Mouse (Mus musculus) right cerebral cortex, adult 18-20 months (tissue): ENCODE measurements at regions not wholly inside any gene's neighbourhood (a gene's known extent, or its start where the extent isn't known, plus 50 kb on each side); places are given as distances from the start of the nearest gene placed in this dataset.

Experiments used
- DNase-seq: peaks from one replicate; pipeline ENCODE4 v3.0.0; 2022; ENCODE audit warnings: mixed read lengths

DNA sequence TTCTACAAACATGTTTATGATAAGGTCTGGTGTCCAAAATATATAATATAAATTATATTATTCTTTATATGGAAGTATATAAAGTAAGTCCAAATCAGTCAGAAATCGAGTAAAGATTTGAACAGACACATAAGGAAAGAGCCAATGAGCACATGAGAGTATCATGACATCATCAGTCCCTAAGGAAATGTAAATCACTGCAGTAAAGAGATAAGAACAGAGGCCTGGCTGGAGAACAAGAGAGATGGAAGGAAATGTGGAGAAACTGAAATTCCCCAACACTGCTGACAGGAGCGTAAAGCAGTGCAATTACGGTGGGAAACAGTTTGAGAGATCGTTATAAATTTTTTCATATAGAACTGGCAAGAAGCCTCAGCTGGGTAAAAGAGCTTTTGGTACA, 306.2 kb upstream of the Tbx3 start:
- DNase-seq: no peak

- no peak for DNase-seq
These were observed 305.3 kb upstream of the Tbx3 start for GRCm38 (mm10) chr5:119365157-119365556.

- DNase-seq: no peak
These were observed 304.2 kb upstream of the Tbx3 start for GRCm38 (mm10) chr5:119366296-119366695.

GRCm38 (mm10) chr5:119370481-119370880, 300.0 kb upstream of the Tbx3 start:
- no peak for DNase-seq

DNA sequence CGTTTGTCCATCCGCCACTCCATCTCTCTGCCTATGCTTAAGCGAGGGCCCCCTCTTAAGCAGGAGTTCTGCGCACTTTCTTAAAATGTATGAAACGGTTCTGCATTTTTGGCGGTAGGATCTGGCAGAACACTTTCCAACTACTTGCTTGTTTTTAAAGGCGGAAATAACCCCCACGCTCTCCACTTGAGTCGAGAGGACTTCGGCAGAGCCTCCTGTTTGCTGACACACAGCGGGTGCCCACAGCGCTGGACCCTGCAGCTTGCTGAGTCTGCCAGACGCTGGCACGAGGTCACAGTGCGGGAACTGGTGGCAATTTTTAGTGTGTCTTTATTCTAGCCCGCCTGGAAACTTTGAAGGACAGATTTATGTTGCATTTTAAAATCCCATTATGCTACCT, 299.5 kb upstream of the Tbx3 start:
- DNase-seq: no peak

DNA sequence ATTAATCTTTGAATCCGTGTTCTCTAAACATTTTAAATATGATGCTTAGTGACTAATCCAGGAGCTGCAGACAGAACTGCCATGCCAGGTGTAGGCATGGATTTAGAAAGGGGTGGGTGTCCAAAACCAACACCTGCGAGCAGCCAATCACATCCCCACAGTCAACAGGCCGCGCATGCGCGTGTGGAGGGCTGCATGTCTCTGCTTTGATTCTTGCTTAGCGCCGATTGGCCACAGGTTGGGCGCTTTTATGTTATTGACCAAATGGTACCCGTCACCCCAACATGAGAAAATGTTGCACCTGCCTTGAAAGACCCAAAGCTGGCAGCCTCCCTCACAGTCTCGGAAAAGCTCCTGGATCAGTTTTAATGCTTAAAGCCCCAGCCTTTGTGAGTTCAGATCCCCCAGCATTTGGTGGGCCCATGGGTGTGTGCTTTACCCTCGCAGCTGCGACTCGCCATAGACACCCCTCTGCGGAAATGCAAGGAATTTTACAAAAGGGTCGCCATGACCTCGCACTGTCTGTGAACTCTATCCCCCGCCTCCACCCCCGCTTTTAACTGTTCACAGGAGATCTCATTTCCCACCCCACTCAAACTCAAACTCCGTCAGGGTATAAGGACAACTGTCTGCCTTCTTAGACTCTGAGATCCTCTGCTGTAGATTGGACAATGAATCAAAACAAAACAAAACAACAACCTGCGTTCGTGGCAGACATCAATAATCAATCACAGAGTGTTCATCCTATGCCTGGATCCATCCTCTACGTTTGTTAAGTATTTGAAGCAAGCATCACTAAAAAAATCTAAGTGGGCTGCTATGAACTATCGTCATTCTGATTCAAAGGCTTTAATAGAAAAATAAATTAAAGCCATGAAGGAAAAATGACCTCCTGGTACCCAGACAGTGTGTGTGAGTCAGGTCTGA, 296.4 kb upstream of the Tbx3 start:
- DNase-seq: no peak

DNA sequence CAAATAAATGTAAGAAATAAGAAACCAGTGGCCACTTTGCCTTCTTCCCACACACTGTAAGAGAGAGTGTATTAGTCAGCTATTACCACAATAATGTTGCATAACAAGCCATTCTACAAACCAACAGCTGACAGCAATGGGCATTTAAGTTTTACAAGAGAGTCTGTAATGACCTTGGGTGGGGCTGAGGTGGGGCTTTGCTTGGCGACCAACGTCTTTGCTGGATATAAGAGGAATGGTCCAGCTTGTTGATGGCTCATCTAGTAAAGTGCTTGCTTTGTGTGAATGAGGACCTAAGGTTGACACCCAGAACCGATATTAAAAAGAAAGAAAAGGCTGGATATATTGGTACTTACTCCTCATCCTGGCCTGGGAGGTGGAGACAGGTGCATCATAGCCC, 295.6 kb upstream of the Tbx3 start:
- DNase-seq: no peak

DNA sequence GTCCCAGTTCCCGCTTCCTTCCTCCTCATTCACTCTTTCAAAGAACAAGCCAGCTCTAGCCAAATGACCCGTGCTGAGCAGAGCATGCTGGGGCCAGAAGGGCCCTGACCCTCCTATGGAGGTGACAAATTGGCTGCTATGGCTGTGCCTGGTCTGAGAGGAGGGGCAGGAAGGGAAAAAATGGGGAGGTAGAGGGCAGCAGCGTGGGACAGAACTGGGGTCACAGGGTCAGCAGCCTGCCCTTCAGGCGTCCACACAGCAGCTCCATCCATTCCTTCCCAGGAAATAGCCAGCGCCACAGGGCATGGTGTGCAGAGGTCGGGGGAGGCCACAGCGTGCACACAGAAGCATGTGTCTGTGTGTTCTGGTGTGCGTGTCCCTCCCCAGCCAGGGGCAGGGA, 292.2 kb upstream of the Tbx3 start:
- DNase-seq: no peak

DNA sequence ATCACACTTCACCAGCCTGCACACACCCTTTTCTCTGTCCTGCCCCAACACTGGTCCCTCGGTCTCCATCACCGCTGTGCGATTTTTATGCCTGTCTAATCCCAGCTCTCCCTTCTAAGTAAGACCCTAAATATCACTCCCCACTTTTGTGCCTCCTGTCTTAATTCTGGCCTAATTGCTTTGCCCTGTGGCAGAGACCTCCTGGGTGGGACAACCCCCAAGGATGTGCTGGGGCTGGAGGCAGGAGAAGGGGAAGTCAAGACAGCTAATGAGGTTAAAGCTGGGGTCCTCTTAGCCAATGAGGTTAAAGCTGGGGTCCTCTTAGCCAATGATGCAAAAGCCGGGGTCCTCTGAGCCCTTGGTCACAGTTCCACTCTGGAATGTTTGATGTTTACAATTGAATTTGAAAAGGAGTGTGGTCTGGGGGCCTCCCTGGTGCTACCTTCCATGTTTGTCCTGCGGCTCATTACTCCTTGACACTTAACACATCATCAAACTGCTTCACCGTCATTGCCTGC, 290.5 kb upstream of the Tbx3 start:
- DNase-seq: no peak

GRCm38 (mm10) chr5:119381495-119381894, 289.0 kb upstream of the Tbx3 start:
- DNase-seq: no peak

DNA sequence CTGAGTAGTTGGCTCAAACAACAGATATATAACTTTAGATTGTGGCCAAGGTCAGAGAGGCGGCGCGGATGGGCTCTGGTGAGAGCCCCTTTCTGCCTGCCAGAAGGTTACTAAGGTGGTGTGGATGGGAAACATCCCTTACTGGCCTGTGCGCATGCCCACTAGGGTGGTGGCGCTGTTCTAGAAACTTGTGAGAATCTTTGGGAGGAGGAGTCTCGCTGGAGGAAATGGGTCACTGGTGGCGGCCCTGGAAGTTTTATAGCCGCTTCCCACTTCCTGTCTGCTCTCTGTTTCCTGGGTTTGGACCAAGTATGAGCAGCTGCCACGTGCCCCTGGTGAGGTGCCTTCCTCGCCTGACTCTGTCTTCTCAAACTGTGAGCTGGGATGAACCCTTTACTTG, 285.0 kb upstream of the Tbx3 start:
- DNase-seq: no peak

GRCm38 (mm10) chr5:119386821-119387220, 283.6 kb upstream of the Tbx3 start:
- DNase-seq: no peak

- no peak for DNase-seq
These were observed 283.2 kb upstream of the Tbx3 start for GRCm38 (mm10) chr5:119387261-119387660.

DNA sequence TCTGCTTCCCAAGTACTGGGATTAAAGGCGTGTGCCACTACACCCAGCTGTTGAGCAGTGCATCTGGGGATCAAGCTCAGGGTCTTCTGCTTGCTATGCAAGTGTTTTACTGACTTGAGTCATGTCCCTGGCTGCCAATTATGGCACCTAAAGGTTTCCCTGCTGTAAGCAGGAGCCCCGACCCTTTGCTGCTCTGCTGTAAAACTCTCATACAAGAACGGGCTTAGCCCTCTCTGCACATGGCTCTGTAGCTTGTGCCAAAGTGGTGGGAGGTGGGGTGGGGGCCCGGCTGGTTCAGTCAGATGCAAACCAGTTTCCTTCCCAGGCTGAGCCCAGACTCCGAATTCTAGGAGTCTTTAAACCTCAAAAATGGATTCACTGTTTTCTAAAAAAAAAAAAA, 281.6 kb upstream of the Tbx3 start:
- DNase-seq: no peak

- no peak for DNase-seq
These were observed 281.1 kb upstream of the Tbx3 start for GRCm38 (mm10) chr5:119389384-119389783.

DNA sequence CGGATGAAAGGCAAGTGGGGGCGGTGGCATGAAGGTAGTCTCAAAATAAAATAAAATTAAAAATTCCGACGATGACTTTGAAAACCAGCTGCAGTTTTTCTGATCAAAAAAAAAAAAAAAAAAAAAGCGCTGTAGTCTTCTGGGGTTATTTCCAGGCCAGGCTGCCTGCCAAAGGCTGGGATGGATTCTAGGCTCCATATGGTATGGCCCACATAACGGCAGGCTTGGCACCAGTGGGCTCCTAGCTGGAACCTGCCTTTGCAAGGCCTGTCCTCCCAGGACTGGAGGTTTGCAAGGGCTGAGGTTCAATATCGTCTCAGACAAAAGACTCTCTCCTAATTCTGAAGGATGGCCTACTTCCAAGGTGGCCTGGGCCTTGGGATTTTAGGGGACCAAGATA, 280.6 kb upstream of the Tbx3 start:
- peak; percentile 59 for DNase-seq

- DNase-seq: peak; percentile 29
These were observed 272.0 kb upstream of the Tbx3 start for GRCm38 (mm10) chr5:119398475-119398874.

DNA sequence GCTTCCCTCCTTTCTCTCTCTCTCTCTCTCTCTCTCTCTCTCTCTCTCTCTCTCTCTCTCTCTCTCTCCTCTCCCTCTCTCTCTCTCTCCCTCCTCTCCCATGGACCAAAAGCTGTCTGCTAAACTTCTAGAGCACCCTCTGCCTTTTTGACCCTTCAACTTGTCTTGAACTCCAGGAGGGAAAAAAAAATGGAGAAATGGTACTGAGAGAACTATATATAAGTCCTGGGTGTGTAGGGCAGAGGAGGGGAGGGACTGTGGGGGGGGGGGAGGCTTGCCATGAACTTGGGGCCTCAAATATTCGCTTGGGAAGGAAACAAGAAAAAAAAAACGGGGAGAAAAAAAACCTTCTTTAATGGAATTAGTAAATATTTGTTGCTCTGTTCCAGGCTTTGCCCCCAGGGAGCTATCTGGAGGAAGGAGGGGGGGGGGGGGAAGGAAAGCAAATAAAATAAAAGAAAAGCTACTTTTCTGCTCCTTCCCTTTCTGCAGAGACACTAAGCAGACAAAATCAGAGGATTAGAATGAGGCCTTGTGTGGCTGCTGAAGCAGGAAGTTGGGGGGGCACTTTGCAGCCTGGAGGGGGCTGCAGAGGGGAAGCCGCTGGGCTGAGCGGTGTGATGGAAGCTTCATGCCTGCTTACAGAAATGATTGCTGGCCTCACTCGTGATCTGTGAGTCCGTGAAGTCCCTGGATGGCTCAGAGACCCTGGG, 270.1 kb upstream of the Tbx3 start:
- DNase-seq: no peak

GRCm38 (mm10) chr5:119401915-119402314, 268.6 kb upstream of the Tbx3 start:
- peak; percentile 4 for DNase-seq

GRCm38 (mm10) chr5:119402651-119403050, 267.8 kb upstream of the Tbx3 start:
- DNase-seq: no peak

- no peak for DNase-seq
These were observed 259.5 kb upstream of the Tbx3 start for GRCm38 (mm10) chr5:119410966-119411365.

DNA sequence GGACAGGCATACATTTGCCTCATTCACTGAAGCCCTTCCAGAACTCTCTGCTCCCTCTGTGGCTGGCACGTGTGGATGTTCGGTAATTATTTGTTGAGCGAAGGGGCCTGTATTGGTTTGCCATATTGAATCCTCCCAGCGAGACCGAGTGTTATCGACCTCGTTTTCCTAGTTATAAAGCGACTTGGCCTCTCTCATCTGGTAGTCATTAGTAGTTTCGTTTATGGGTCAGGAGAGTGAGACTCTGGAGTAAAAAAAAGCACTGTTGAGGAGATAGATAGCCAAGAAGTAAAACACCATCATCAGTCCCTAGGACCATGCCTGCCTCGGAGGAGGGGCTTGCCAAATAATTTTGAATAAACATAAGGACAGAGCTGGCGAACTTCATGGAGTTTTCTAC, 254.6 kb upstream of the Tbx3 start:
- no peak for DNase-seq

DNA sequence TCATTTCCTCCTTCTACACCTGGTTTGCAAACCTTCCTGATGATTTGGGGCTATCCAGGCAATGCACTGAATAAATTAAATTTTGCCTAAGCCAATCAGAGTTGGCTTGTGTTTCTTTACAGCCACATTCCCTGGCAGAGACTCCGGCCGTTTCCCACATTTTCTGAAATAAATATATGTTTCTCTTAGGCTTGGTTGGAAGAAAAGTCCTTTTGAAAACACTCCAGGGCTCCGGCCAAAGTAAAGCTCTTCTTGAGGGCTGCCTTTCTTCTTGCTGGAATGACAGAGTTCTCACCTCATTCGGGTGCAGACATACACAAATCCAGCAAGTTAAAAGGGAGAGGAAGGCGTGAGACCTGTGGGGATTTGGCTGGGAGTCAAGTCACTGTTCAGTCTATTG, 252.0 kb upstream of the Tbx3 start:
- DNase-seq: no peak

- DNase-seq: no peak
These were observed 242.9 kb upstream of the Tbx3 start for GRCm38 (mm10) chr5:119427511-119428019.
